Mouse (Mus musculus) hindbrain, embryonic 13.5 days (tissue): ENCODE results near the gene Cacna2d2. TPM values are rescaled to one million over a fixed set of nuclear protein-coding genes. Genes with fewer than 3 reads are reported as not detected.
A peak's percentile ranks its signal among the peaks of the same experiment; 100 is the strongest.

Source experiments
- ATAC-seq: fragments of 200-750 bp; cut with Nextera tagmentation; 2 replicates; pipeline ENCODE4 v1.8.0; 2017; ENCODE audit warnings: moderate TSS enrichment; ENCODE audit not compliant: low FRiP score
- H3K27ac ChIP-seq: fragments of 300-500 bp; sonication (generic); 2 replicates; pipeline ENCODE4 v1.5.1; 2015; ENCODE audit warnings: inconsistent platforms, mild to moderate bottlenecking, moderate library complexity
- H3K27me3 ChIP-seq: fragments of 300-500 bp; sonication (generic); 2 replicates; pipeline ENCODE4 v1.6.1; 2015; ENCODE audit warnings: mild to moderate bottlenecking, inconsistent platforms
- H3K36me3 ChIP-seq: fragments of 300-500 bp; sonication (generic); 2 replicates; pipeline ENCODE4 v1.6.1; 2015; ENCODE audit warnings: mild to moderate bottlenecking, inconsistent platforms
- H3K4me1 ChIP-seq: fragments of 300-500 bp; sonication (generic); replicated peaks from 2 replicates; pipeline ENCODE4 v1.6.1; 2015; ENCODE audit warnings: inconsistent platforms
- H3K4me2 ChIP-seq: fragments of 300-500 bp; sonication (generic); 2 replicates; pipeline ENCODE4 v1.6.1; 2015; ENCODE audit warnings: inconsistent platforms, mild to moderate bottlenecking, moderate library complexity
- H3K4me3 ChIP-seq: fragments of 300-500 bp; sonication (generic); 2 replicates; pipeline ENCODE4 v1.5.1; 2015; ENCODE audit warnings: mild to moderate bottlenecking, inconsistent platforms
- H3K9ac ChIP-seq: fragments of 300-500 bp; sonication (generic); 2 replicates; pipeline ENCODE4 v1.6.1; 2015; ENCODE audit warnings: mild to moderate bottlenecking, inconsistent platforms
- H3K9me3 ChIP-seq: fragments of 300-500 bp; sonication (generic); 2 replicates; pipeline ENCODE4 v1.6.1; 2016; ENCODE audit warnings: inconsistent platforms
- WGBS: fragments of 180-500 bp; shearing (Covaris S2); methylation state at CpG from one replicate; pipeline ENCODE4 v1.1.7; 2015; 5-methylcytosine and 5-hydroxymethylcytosine counted together
- polyA plus RNA-seq: library from polyadenylated mRNA; unstranded; fragments of >200 nt; fragmentation: Nextera tagmentation; extraction: Ambion mirVana; gene quantifications from 2 replicates; pipeline ENCODE4 v1.2.1, GENCODE M21; 2015

Cacna2d2 gene
- polyA plus RNA-seq, 1 experiment from 2014 or later = 8.3 TPM

DNA sequence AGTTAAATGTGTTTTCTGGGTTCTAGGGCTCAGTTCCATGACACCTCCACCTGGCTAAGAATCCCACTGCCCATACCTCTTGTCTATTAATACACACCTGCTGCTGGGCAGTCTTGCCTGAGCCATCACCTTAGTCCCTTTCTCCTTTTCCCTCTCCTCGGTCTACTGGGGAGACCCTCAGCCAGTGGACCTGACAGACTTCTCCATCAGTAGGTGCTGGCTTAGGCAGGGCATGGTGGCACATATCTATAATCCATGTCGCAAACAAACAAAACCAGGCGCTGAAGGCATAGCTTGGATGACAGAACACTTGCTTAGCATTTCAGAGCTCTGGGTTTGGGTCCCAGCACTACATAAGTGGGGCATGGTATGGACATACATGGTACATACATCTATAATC, 139.3 kb downstream of the Cacna2d2 start:
- Histone ChIP-seq H3K4me1 (peaks cover 67% of the 10 kb centered on the region), H3K36me3 (peaks cover 36% of the 10 kb centered on the region), H3K9ac (no peak overlapping the region), H3K4me3 (no peak overlapping the region), H3K4me2 (no peak overlapping the region), H3K27ac (no peak overlapping the region), H3K27me3 (no peaks in the 10 kb centered on the region), H3K9me3 (no peaks in the 10 kb centered on the region)
- no peak for ATAC-seq
- WGBS = 97% methylated on average over 3 of the region's 3 CpGs

DNA sequence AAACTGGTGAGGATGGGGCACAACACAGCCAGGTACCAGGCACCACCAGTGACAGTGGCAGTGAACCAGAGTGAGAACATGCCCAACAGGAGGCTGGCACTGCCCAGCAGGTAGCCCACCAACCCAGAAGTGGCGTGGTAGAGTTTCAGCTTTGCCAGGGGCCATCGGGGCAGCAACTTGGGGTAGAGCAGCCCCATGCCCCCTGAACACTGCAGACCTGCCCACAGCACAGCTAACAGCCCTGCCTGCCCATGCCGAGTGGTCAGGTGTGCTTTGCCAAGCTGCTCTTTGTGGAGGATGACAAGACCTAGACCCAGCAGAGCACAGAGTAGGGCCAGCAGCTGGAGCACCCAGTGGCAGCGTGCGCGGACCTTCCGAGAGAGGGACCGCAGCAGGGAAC, 140.5 kb downstream of the Cacna2d2 start:
- peaks cover 49% of the 10 kb centered on the region for H3K36me3 ChIP-seq
- no peak overlapping the region for H3K4me2 ChIP-seq
- no peak for ATAC-seq
- no peaks in the 10 kb centered on the region for H3K9me3 ChIP-seq
- peaks cover 66% of the 10 kb centered on the region for H3K4me1 ChIP-seq
- 0 out of 2 replicates have a peak overlapping the region, but pooled peaks have one; percentile 5 for H3K9ac ChIP-seq
- H3K4me3 ChIP-seq = no peak overlapping the region
- H3K27me3 ChIP-seq = no peaks in the 10 kb centered on the region
- no peak overlapping the region for H3K27ac ChIP-seq
- WGBS = 98% methylated on average over 8 of the region's 8 CpGs

DNA sequence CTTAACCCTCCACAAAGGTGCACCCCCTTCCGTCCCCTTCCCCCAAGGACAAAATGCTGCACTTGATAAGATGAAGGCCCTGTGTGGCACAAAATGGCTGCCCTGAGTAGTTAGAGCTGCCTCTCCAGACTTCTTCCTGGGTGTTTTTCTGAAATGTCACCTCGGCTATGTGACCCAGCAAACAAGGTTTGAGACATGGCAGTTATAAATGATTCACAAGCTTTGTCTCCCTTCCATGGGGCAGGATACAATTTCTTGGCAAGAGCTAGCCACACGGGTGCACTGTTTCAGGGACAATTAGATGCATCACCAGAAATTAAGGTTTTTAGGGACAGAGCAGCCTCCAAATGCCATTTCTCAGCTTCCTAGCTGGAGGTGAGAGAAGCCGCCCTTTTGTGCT, 141.0 kb downstream of the Cacna2d2 start:
- H3K9me3 ChIP-seq = no peaks in the 10 kb centered on the region
- no peak for ATAC-seq
- H3K4me2 ChIP-seq = peak overlapping the region; percentile 83
- H3K36me3 ChIP-seq = peaks cover 51% of the 10 kb centered on the region
- no peak overlapping the region for H3K27ac ChIP-seq
- H3K4me3 ChIP-seq = peak overlapping the region; percentile 64
- WGBS = 65% methylated on average over 4 of the region's 4 CpGs
- peaks cover 66% of the 10 kb centered on the region for H3K4me1 ChIP-seq
- H3K27me3 ChIP-seq = no peaks in the 10 kb centered on the region
- peak overlapping the region; percentile 72; the same call in 1 of the 2 replicates for H3K9ac ChIP-seq

DNA sequence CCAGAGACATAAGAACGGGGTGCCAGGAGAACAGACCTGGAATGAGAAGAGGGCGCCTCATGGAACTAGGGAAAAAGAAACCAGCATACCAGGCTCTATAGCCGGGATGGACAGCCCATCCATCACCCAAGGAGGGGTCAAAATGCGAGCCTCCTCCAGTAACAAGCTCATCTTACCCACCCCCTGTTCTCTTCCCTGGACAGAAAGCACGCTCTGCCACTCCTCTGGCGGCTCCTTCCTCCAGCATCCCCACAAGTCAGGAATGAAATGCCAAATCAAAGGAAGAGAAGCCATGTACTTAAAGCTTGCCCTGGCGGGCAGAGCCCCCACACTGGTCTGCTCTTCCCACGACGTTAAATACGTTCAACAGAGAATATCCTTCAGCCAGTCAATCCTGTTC, 141.6 kb downstream of the Cacna2d2 start:
- H3K36me3 ChIP-seq = peaks cover 51% of the 10 kb centered on the region
- no peak for ATAC-seq
- H3K4me3 ChIP-seq = peak overlapping the region; percentile 64
- H3K27ac ChIP-seq = 0 out of 2 replicates have a peak overlapping the region, but pooled peaks have one; percentile 70
- H3K9me3 ChIP-seq = no peaks in the 10 kb centered on the region
- H3K4me1 ChIP-seq = peaks cover 63% of the 10 kb centered on the region
- no peaks in the 10 kb centered on the region for H3K27me3 ChIP-seq
- peak overlapping the region; percentile 83 for H3K4me2 ChIP-seq
- peak overlapping the region; percentile 72 for H3K9ac ChIP-seq
- 29% methylated on average over 10 of the region's 10 CpGs for WGBS

DNA sequence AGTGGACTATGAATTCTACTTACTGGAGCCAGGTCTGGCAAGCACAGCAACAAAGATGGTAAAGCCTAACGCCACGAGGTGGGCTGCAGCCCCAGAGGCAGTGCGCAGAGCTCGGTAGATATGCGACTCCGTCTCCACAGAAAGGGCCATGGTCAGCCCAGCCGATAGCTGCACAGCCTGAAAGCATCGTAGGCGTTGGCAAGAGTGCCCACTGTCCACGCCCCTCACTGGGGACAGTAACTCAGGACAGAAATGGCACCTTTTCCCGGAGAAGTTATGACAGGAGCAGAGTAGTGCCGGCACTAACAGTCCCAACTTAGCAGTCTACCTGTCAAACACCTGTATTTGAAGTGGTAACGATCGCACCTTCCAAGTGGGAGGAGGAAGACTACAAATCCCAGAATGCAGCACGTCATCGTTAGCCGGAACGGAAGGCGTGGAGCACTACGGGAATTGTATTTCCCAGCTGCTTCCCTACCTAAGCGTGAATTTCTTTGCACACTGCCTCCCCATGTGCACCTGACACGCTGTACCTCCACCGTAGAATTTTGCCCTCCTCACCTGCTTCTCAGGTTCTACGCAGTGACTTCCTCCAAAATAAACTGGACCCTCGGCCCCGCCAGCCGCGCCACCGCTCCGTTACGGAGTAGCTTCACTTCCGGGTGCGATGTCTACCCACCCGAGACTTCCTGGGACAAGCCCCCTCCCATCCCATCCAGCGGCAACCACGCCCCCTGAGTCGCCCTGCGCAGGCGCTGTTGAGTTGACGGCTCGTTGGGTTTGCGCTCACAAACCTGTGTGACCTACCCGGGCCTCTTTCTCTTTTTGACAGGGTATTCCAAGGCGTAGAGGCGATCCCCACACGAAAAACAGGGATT, 142.3 kb downstream of the Cacna2d2 start, which contains the start of the genes Cyb561d2 and Nprl2:
TSS of gene Cyb561d2 (minus strand) at position 720 of the 878 bp plus-strand sequence.
TSS of gene Nprl2 (plus strand) at position 753 of the 878 bp plus-strand sequence.
- peaks cover 51% of the 10 kb centered on the region for H3K36me3 ChIP-seq
- WGBS = under 1% methylated on average over 46 of the region's 46 CpGs

DNA sequence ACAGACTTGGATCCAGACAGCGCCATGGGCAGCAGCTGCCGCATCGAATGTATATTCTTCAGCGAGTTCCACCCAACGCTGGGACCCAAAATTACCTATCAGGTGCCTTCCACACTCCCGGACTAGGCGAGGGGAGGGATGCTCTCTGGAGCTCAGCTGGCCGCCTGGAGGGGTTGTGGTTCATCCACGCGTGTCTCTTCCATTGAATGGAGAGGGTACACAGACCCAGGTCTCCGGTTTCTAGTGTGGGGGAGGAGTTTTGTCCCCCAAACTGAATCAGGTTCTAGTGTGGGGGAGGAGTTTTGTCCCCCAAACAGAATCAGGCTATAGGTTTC, 142.9 kb downstream of the Cacna2d2 start:
- H3K36me3 ChIP-seq = peaks cover 50% of the 10 kb centered on the region
- H3K9ac ChIP-seq = peak overlapping the region; percentile 72
- no peaks in the 10 kb centered on the region for H3K27me3 ChIP-seq
- peak; percentile 25; the same call in 1 of the 2 replicates for ATAC-seq
- H3K4me3 ChIP-seq = peak overlapping the region; percentile 64
- peak overlapping the region; percentile 74 for H3K27ac ChIP-seq
- 2% methylated on average over 11 of the region's 11 CpGs for WGBS
- H3K9me3 ChIP-seq = no peaks in the 10 kb centered on the region
- H3K4me2 ChIP-seq = peak overlapping the region; percentile 83
- peaks cover 63% of the 10 kb centered on the region for H3K4me1 ChIP-seq

More for the DNA sequence above, 142.3 kb downstream of the Cacna2d2 start, which contains the start of the genes Cyb561d2 and Nprl2:
- peaks cover 63% of the 10 kb centered on the region for H3K4me1 ChIP-seq
- peak; percentile 87 for ATAC-seq
- H3K27me3 ChIP-seq = no peaks in the 10 kb centered on the region
- H3K4me3 ChIP-seq = peak within 1 kb of the TSS; percentile 64
- peak within 1 kb of the TSS; percentile 72 for H3K9ac ChIP-seq
- peak within 1 kb of the TSS; percentile 74 for H3K27ac ChIP-seq
- no peaks in the 10 kb centered on the region for H3K9me3 ChIP-seq
- H3K4me2 ChIP-seq = peak within 1 kb of the TSS; percentile 83

DNA sequence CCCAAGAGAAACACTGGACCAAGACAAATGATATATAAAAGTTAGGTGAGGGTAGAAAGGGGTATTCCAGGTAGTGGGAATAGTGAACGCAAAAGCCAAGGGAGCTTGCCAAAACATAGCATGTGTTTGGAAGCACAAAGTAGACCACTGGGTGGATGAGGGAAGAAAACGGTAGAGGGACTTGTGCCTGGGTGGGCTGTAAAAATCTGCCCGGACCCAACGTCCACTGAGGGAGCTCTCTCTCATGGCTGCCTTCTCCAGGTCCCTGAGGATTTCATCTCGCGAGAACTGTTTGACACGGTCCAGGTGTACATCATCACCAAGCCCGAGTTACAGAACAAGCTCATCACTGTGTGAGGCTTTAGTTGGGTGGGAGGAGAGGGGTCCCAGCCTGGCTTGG, 143.3 kb downstream of the Cacna2d2 start:
- peak overlapping the region; percentile 74; the same call in 1 of the 2 replicates for H3K27ac ChIP-seq
- ATAC-seq = no peak
- H3K36me3 ChIP-seq = peaks cover 46% of the 10 kb centered on the region
- H3K9ac ChIP-seq = peak overlapping the region; percentile 72
- peaks cover 63% of the 10 kb centered on the region for H3K4me1 ChIP-seq
- peak overlapping the region; percentile 83 for H3K4me2 ChIP-seq
- H3K27me3 ChIP-seq = no peaks in the 10 kb centered on the region
- no peaks in the 10 kb centered on the region for H3K9me3 ChIP-seq
- 39% methylated on average over 8 of the region's 8 CpGs for WGBS
- peak overlapping the region; percentile 64 for H3K4me3 ChIP-seq

DNA sequence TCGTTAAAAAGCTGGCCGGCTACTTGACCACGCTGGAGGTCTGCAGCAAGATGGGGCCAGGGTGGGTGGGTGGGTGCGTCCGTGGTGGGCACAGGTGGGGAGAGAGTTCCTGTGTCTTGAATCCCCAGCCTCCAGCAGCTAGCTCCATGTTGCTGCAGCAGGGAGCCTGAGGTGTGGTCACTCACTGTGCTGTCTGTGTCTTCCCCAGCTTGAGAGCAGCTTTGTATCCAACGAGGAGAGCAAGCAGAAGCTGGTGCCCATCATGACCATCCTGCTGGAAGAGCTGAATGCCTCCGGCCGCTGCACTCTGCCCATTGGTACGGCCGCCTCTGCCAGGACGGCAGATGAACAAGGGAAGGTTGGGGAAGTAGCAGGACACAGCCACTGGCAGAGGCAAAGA, 143.9 kb downstream of the Cacna2d2 start:
- Histone ChIP-seq H3K4me2 (no peak overlapping the region), H3K27ac (no peak overlapping the region), H3K9me3 (no peaks in the 10 kb centered on the region), H3K27me3 (peaks cover 4% of the 10 kb centered on the region), H3K36me3 (peaks cover 41% of the 10 kb centered on the region), H3K9ac (no peak overlapping the region), H3K4me3 (no peak overlapping the region), H3K4me1 (peaks cover 61% of the 10 kb centered on the region)
- no peak for ATAC-seq
- 90% methylated on average over 11 of the region's 11 CpGs for WGBS

DNA sequence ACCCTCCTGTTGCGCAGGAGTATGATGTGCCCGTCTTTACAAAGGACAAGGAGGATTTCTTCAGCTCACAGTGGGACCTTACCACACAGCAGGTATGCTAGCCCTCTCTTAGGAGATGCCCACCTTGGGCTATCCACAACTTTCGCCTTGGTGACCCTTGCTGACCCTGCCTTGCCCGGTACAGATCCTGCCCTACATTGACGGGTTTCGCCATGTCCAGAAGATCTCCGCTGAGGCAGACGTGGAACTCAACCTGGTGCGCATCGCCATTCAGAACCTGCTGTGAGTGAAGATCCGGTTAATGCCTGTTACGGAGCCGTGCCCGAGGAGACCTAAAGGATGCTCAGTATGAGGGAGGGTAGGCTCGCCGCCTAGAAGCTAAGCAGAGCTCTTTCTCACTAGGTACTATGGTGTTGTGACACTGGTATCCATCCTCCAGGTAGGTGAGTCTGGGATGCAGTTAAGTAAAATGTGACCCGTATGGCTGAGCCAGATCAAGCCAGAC, 144.8 kb downstream of the Cacna2d2 start:
- WGBS = 95% methylated on average over 17 of the region's 17 CpGs
- no peaks in the 10 kb centered on the region for H3K9me3 ChIP-seq
- H3K4me3 ChIP-seq = no peak overlapping the region
- no peak for ATAC-seq
- H3K4me2 ChIP-seq = no peak overlapping the region
- peaks cover 61% of the 10 kb centered on the region for H3K4me1 ChIP-seq
- H3K27me3 ChIP-seq = peaks cover 14% of the 10 kb centered on the region
- peaks cover 31% of the 10 kb centered on the region for H3K36me3 ChIP-seq
- no peak overlapping the region for H3K9ac ChIP-seq
- no peak overlapping the region for H3K27ac ChIP-seq

DNA sequence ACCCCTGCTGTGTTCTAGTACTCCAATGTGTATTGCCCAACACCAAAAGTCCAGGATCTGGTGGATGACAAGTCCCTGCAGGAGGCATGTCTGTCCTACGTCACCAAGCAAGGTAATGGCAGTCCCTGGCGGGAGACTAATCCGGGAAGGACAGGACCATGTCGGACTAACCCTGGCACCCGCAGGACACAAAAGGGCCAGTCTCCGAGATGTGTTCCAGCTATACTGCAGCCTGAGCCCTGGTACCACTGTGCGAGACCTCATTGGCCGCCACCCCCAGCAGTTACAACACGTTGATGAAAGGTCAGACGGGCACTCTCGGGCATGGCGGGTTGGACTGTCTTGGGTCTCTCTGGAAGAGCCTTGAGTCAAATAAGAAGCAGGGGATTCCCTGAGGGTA, 145.3 kb downstream of the Cacna2d2 start:
- H3K27ac ChIP-seq = no peak overlapping the region
- ATAC-seq = no peak
- no peak overlapping the region for H3K9ac ChIP-seq
- 94% methylated on average over 12 of the region's 12 CpGs for WGBS
- H3K9me3 ChIP-seq = no peaks in the 10 kb centered on the region
- peaks cover 61% of the 10 kb centered on the region for H3K4me1 ChIP-seq
- H3K36me3 ChIP-seq = peaks cover 26% of the 10 kb centered on the region
- no peak overlapping the region for H3K4me3 ChIP-seq
- peaks cover 19% of the 10 kb centered on the region for H3K27me3 ChIP-seq
- no peak overlapping the region for H3K4me2 ChIP-seq

DNA sequence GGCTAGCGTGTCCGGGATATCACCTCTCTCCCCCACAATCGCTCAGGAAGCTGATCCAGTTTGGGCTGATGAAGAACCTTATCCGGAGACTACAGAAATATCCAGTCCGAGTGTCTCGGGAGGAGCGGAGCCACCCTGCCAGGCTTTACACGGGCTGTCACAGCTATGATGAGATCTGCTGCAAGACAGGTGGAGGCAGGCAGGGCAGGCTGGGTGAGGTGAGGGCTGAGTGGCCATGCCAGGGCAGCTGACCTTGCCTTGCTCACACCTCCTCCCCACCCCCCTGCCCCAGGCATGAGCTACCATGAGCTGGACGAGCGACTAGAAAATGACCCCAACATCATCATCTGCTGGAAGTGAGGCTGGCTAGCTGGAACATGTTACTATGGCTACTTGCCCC, 145.8 kb downstream of the Cacna2d2 start:
- peaks cover 57% of the 10 kb centered on the region for H3K4me1 ChIP-seq
- peaks cover 23% of the 10 kb centered on the region for H3K27me3 ChIP-seq
- no peak overlapping the region for H3K4me2 ChIP-seq
- H3K9ac ChIP-seq = no peak overlapping the region
- peaks cover 22% of the 10 kb centered on the region for H3K36me3 ChIP-seq
- H3K4me3 ChIP-seq = no peak overlapping the region
- H3K27ac ChIP-seq = no peak overlapping the region
- 88% methylated on average over 10 of the region's 10 CpGs for WGBS
- no peak for ATAC-seq
- H3K9me3 ChIP-seq = no peaks in the 10 kb centered on the region

DNA sequence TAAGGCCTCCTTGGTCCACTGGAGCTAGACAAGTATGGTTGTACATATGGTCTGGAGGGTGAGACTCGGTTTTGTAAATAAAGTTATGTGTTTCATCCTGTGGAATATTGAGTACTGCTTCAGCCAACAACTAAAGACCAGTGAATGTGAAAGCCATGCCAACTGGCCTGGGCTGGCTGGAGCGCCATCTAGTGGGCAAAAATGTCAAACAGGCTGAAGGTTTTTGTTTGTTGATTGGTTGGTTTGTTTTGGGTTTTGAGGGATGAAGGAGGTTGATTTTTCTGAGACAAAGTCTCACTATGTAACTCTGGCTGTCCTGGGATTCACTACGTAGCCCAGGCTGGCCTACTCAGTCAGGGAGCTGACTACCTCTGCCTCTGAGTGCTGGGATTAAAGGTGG, 146.2 kb downstream of the Cacna2d2 start:
- Histone ChIP-seq H3K27me3 (peaks cover 27% of the 10 kb centered on the region), H3K4me2 (no peak overlapping the region), H3K36me3 (peaks cover 20% of the 10 kb centered on the region), H3K4me3 (no peak overlapping the region), H3K9ac (no peak overlapping the region), H3K4me1 (peaks cover 53% of the 10 kb centered on the region), H3K27ac (no peak overlapping the region), H3K9me3 (no peaks in the 10 kb centered on the region)
- 4% methylated on average over 3 of the region's 3 CpGs for WGBS
- no peak for ATAC-seq
